Mouse (Mus musculus) olfactory bulb, adult 2 months (tissue): Measurements from ENCODE around the gene Ctdspl. TPM values are rescaled to one million over a fixed set of nuclear protein-coding genes. Genes with fewer than 3 reads are reported as not detected.

ENCODE experiments used
- H3K27ac ChIP-seq: fragments of 200-500 bp; 2 replicates; pipeline ENCODE4 v1.5.1; 2012; ENCODE audit warnings: low read depth, low read length; ENCODE audit not compliant: insufficient read depth
- H3K4me1 ChIP-seq: fragments of 200-500 bp; 2 replicates; pipeline ENCODE4 v1.6.1; 2012; ENCODE audit warnings: low read length; ENCODE audit not compliant: control insufficient read depth, insufficient read depth
- H3K4me3 ChIP-seq: fragments of 200-500 bp; 2 replicates; pipeline ENCODE4 v1.5.1; 2012; ENCODE audit warnings: mild to moderate bottlenecking, low read depth, low read length, moderate library complexity; ENCODE audit not compliant: insufficient read depth
- CTCF ChIP-seq: fragments of 200-500 bp; IDR thresholded peaks from 2 replicates; pipeline ENCODE4 v1.5.1; 2012; ENCODE audit warnings: low read depth, mild to moderate bottlenecking, low read length, moderate library complexity; ENCODE audit not compliant: insufficient read depth
- POLR2A ChIP-seq: fragments of 200-500 bp; IDR thresholded peaks from 2 replicates; pipeline ENCODE4 v1.6.1; 2012; ENCODE audit warnings: mild to moderate bottlenecking, low read depth, low read length, moderate library complexity; ENCODE audit not compliant: insufficient read depth
- WGBS: fragments of 180-500 bp; shearing (Covaris S2); methylation state at CpG from one replicate; pipeline ENCODE4 v1.1.7; 2018; 5-methylcytosine and 5-hydroxymethylcytosine counted together
- polyA plus RNA-seq: library from polyadenylated mRNA; stranded (reverse); fragments of >200 nt; gene quantifications from 2 replicates; pipeline ENCODE4 v1.2.4, GENCODE M21; 2012; ENCODE audit warnings: low replicate concordance; ENCODE audit not compliant: missing spikeins, insufficient read depth, insufficient read length

Ctdspl gene
- polyA plus RNA-seq, 1 experiment = not detected

GRCm38 (mm10) chr9:119034069-119034468 lies 107.8 kb downstream of the Ctdspl start:
- H3K4me1 ChIP-seq = peaks cover 72% of the 10 kb centered on the region
- peak overlapping the region; percentile 38; the same call in 1 of the 2 replicates for H3K27ac ChIP-seq
- TF ChIP-seq CTCF (no peak), POLR2A (no peak)

GRCm38 (mm10) chr9:119034676-119035665 lies 108.7 kb downstream of the Ctdspl start:
- WGBS = 65% methylated on average over 29 of the region's 29 CpGs
- Histone ChIP-seq H3K4me1 (peaks cover 67% of the 10 kb centered on the region), H3K4me3 (no peak overlapping the region), H3K27ac (peak overlapping the region; percentile 38; the same call in 1 of the 2 replicates)
- no peak for TF ChIP-seq POLR2A
- TF ChIP-seq CTCF = no peak

More at GRCm38 (mm10) chr9:119034069-119034468, 107.8 kb downstream of the Ctdspl start:
- WGBS = 75% methylated on average over 8 of the region's 8 CpGs
- no peak overlapping the region for H3K4me3 ChIP-seq

- Histone ChIP-seq H3K4me1 (peaks cover 67% of the 10 kb centered on the region), H3K4me3 (no peak overlapping the region), H3K27ac (peak overlapping the region; percentile 26)
- 41% methylated on average over 7 of the region's 7 CpGs for whole genome bisulfite sequencing
- TF ChIP-seq CTCF = no peak
- TF ChIP-seq POLR2A = no peak
These were observed 109.6 kb downstream of the Ctdspl start for GRCm38 (mm10) chr9:119035836-119036235.

GRCm38 (mm10) chr9:119037076-119037730 lies 111.0 kb downstream of the Ctdspl start:
- H3K4me1 ChIP-seq = peaks cover 58% of the 10 kb centered on the region
- 32% methylated on average over 15 of the region's 15 CpGs for WGBS
- TF ChIP-seq POLR2A = no peak
- TF ChIP-seq CTCF = no peak
- no peak overlapping the region for H3K4me3 ChIP-seq
- H3K27ac ChIP-seq = peak overlapping the region; percentile 79

GRCm38 (mm10) chr9:119038574-119038973 lies 112.3 kb downstream of the Ctdspl start:
- WGBS = 95% methylated on average over 3 of the region's 3 CpGs
- H3K4me1 ChIP-seq = peaks cover 44% of the 10 kb centered on the region

GRCm38 (mm10) chr9:119040101-119040775 lies 114.0 kb downstream of the Ctdspl start:
- Histone ChIP-seq H3K4me3 (no peak overlapping the region), H3K4me1 (peaks cover 27% of the 10 kb centered on the region), H3K27ac (no peak overlapping the region)
- TF ChIP-seq CTCF (no peak), POLR2A (no peak)
- 77% methylated on average over 15 of the region's 15 CpGs for WGBS

More at GRCm38 (mm10) chr9:119038574-119038973, 112.3 kb downstream of the Ctdspl start:
- no peak overlapping the region for H3K4me3 ChIP-seq
- TF ChIP-seq POLR2A (no peak), CTCF (no peak)
- no peak overlapping the region for H3K27ac ChIP-seq

- TF ChIP-seq CTCF = no peak
- TF ChIP-seq POLR2A = no peak
- Histone ChIP-seq H3K4me3 (no peak overlapping the region), H3K4me1 (peaks cover 18% of the 10 kb centered on the region), H3K27ac (no peak overlapping the region)
- WGBS = 89% methylated on average over 11 of the region's 11 CpGs
These were observed 122.1 kb downstream of the Ctdspl start for GRCm38 (mm10) chr9:119048182-119048903.

GRCm38 (mm10) chr9:119051158-119051557 lies 124.9 kb downstream of the Ctdspl start:
- Histone ChIP-seq H3K4me3 (no peak overlapping the region), H3K27ac (no peak overlapping the region), H3K4me1 (peaks cover 26% of the 10 kb centered on the region)
- TF ChIP-seq POLR2A (no peak), CTCF (no peak)
- WGBS = 60% methylated on average over 2 of the region's 2 CpGs
